Mouse (Mus musculus) gastrocnemius, adult 2 months (tissue): ENCODE data around the gene Gm10190. TPM values are rescaled to one million over a fixed set of nuclear protein-coding genes. Genes with fewer than 3 reads are reported as not detected.

Experiments used
- DNase-seq: peaks from one replicate; pipeline ENCODE4 v3.0.0; 2022
- H3K27ac ChIP-seq: fragments of 200-600 bp; 2 replicates; pipeline ENCODE4 v1.8.1; 2022; ENCODE audit warnings: mild to moderate bottlenecking
- H3K4me3 ChIP-seq: fragments of 200-600 bp; 2 replicates; pipeline ENCODE4 v1.8.1; 2022; ENCODE audit warnings: mild to moderate bottlenecking, moderate library complexity
- CTCF ChIP-seq: fragments of 200-600 bp; IDR thresholded peaks from 2 replicates; pipeline ENCODE4 v1.8.1; 2022; ENCODE audit warnings: antibody characterized with exemption, mild to moderate bottlenecking, moderate library complexity
- intact Hi-C: fragments of 180-260 bp; cut with DNase I; formaldehyde crosslinking; loops from one replicate; pipeline ENCODE4 v1.15.1; 2025
- total RNA-seq, 2 experiments: library from RNA; stranded (reverse); gene quantifications; 2 replicates each; pipeline ENCODE4 v1.2.3; 2021

Gene Gm10190
- total RNA-seq, 2 experiments from 2014 or later = not detected

- H3K4me3 ChIP-seq = no peak overlapping the region
- no peak overlapping the region for H3K27ac ChIP-seq
- no peak for TF ChIP-seq CTCF
- no peak for DNase-seq
- intact Hi-C loops = no loop called here
Measured at GRCm38 (mm10) chr17:80347234-80347633, 26.1 kb downstream of the Gm10190 start.

GRCm38 (mm10) chr17:80346591-80347125, 26.7 kb downstream of the Gm10190 start:
- no peak for DNase-seq
- no peak overlapping the region for H3K27ac ChIP-seq
- no peak overlapping the region for H3K4me3 ChIP-seq
- no peak for TF ChIP-seq CTCF
- intact Hi-C loops = no loop called here

GRCm38 (mm10) chr17:80345277-80345676, 28.1 kb downstream of the Gm10190 start:
- Histone ChIP-seq H3K27ac (no peak overlapping the region), H3K4me3 (no peak overlapping the region)
- TF ChIP-seq CTCF = peak; percentile 26; the same call in 1 of the 2 replicates
- no peak for DNase-seq
- intact Hi-C loops = no loop called here

- no peak for DNase-seq
- Histone ChIP-seq H3K4me3 (no peak overlapping the region), H3K27ac (no peak overlapping the region)
- peak; percentile 22; the same call in 1 of the 2 replicates for TF ChIP-seq CTCF
- intact Hi-C loops = no loop called here
Measured at GRCm38 (mm10) chr17:80332386-80332785, 41.0 kb downstream of the Gm10190 start.

- intact Hi-C loops = no loop called here
- Histone ChIP-seq H3K4me3 (no peak overlapping the region), H3K27ac (no peak overlapping the region)
- TF ChIP-seq CTCF = no peak
- DNase-seq = no peak
Measured at GRCm38 (mm10) chr17:80326431-80326830, 46.9 kb downstream of the Gm10190 start.

- Histone ChIP-seq H3K4me3 (no peak overlapping the region), H3K27ac (no peak overlapping the region)
- DNase-seq = no peak
- no peak for TF ChIP-seq CTCF
- intact Hi-C loops = no loop called here
Measured at GRCm38 (mm10) chr17:80325456-80325855, 47.9 kb downstream of the Gm10190 start.

GRCm38 (mm10) chr17:80324521-80324920, 48.8 kb downstream of the Gm10190 start:
- Histone ChIP-seq H3K4me3 (no peak overlapping the region), H3K27ac (no peak overlapping the region)
- no peak for TF ChIP-seq CTCF
- intact Hi-C loops = no loop called here
- no peak for DNase-seq

GRCm38 (mm10) chr17:80323658-80324057, 49.7 kb downstream of the Gm10190 start:
- intact Hi-C loops = no loop called here
- no peak for TF ChIP-seq CTCF
- no peak overlapping the region for H3K4me3 ChIP-seq
- no peak for DNase-seq
- H3K27ac ChIP-seq = no peak overlapping the region

Other genes starting within 250 kb of the Gm10190 start
- 1 to 10 TPM; 2.3 to 2.6 TPM for gene Galm, start 246.1 kb downstream of the Gm10190 start, total RNA-seq
- gene Srsf7, start 166.2 kb downstream of the Gm10190 start, total RNA-seq = 10 to 100 TPM; 29.3 to 32.9 TPM
- gene Ttc39d, start 166.1 kb downstream of the Gm10190 start, total RNA-seq = not detected
- 1 to 10 TPM; 6.0 to 7.4 TPM for gene Gemin6, start 149.1 kb downstream of the Gm10190 start, total RNA-seq
- gene Morn2, start 83.3 kb downstream of the Gm10190 start, total RNA-seq = 10 to 100 TPM in 1 of 2 experiments, 1 to 10 TPM in 1; 7.6 to 11.0 TPM
- 1 to 10 TPM; 7.9 to 8.1 TPM for gene Dhx57, start 83.1 kb downstream of the Gm10190 start, total RNA-seq
- gene Arhgef33, start 66.1 kb downstream of the Gm10190 start, total RNA-seq = not detected
- gene Sos1, start 106.9 kb upstream of the Gm10190 start, total RNA-seq = 10 to 100 TPM; 14.1 to 18.2 TPM
- gene Cdkl4, start 204.3 kb upstream of the Gm10190 start, total RNA-seq = under 1 TPM in 1 of 2 experiments, not detected in 1; 0.11 TPM